Mouse (Mus musculus) kidney, adult 9 months (tissue): Measurements from ENCODE around the gene Scrt2.

Source experiments
- DNase-seq: peaks from one replicate; pipeline ENCODE4 v3.0.0; 2022

The Scrt2 gene

GRCm38 (mm10) chr2:152082456-152083285, 1.3 kb downstream of the Scrt2 start:
- no peak for DNase-seq

- DNase-seq: no peak
These were observed 2.1 kb downstream of the Scrt2 start for GRCm38 (mm10) chr2:152083411-152083810.

GRCm38 (mm10) chr2:152084298-152084697, 3.0 kb downstream of the Scrt2 start:
- DNase-seq: no peak

- DNase-seq: no peak
These were observed 4.1 kb downstream of the Scrt2 start for GRCm38 (mm10) chr2:152085414-152085813.

- no peak for DNase-seq
These were observed 5.1 kb downstream of the Scrt2 start for GRCm38 (mm10) chr2:152086451-152086850.

- no peak for DNase-seq
These were observed 5.8 kb downstream of the Scrt2 start for GRCm38 (mm10) chr2:152087111-152087510.

GRCm38 (mm10) chr2:152089078-152089477, 7.7 kb downstream of the Scrt2 start:
- DNase-seq: peak; percentile 54

- DNase-seq: no peak
These were observed 8.3 kb downstream of the Scrt2 start for GRCm38 (mm10) chr2:152089581-152089980.

GRCm38 (mm10) chr2:152090486-152090885, 9.2 kb downstream of the Scrt2 start:
- no peak for DNase-seq

- DNase-seq: no peak
These were observed 10.2 kb downstream of the Scrt2 start for GRCm38 (mm10) chr2:152091342-152092056.

- DNase-seq: no peak
These were observed 11.6 kb downstream of the Scrt2 start for GRCm38 (mm10) chr2:152092927-152093326.

GRCm38 (mm10) chr2:152093356-152093792, 12.0 kb downstream of the Scrt2 start:
- no peak for DNase-seq

- DNase-seq: no peak
These were observed 13.7 kb downstream of the Scrt2 start for GRCm38 (mm10) chr2:152094856-152095545.

GRCm38 (mm10) chr2:152096922-152097321, 15.6 kb downstream of the Scrt2 start:
- no peak for DNase-seq

- no peak for DNase-seq
These were observed 16.6 kb downstream of the Scrt2 start for GRCm38 (mm10) chr2:152097916-152098315.

GRCm38 (mm10) chr2:152099538-152099937, 18.2 kb downstream of the Scrt2 start:
- DNase-seq: peak; percentile 54

- no peak for DNase-seq
These were observed 20.4 kb downstream of the Scrt2 start for GRCm38 (mm10) chr2:152101761-152102160.

GRCm38 (mm10) chr2:152102369-152102768, 21.0 kb downstream of the Scrt2 start:
- no peak for DNase-seq

- DNase-seq: peak; percentile 39
These were observed 23.5 kb downstream of the Scrt2 start for GRCm38 (mm10) chr2:152104711-152105317.

GRCm38 (mm10) chr2:152105318-152106224, 24.2 kb downstream of the Scrt2 start, which contains the start of gene Srxn1:
Gene Srxn1 (plus strand): TSS chr2:152105516.
- DNase-seq: peak; percentile 90

- DNase-seq: peak; percentile 32
These were observed 24.9 kb downstream of the Scrt2 start for GRCm38 (mm10) chr2:152106225-152106595.

GRCm38 (mm10) chr2:152106597-152106996, 25.3 kb downstream of the Scrt2 start:
- no peak for DNase-seq
